Mouse (Mus musculus) yolk sac, embryonic 10.5 days (tissue): ENCODE results near the gene Hpd.

ENCODE experiments used
- DNase-seq: peaks from one replicate; pipeline ENCODE4 v3.0.0-alpha.2; 2017; ENCODE audit warnings: low spot score

The Hpd gene

DNA sequence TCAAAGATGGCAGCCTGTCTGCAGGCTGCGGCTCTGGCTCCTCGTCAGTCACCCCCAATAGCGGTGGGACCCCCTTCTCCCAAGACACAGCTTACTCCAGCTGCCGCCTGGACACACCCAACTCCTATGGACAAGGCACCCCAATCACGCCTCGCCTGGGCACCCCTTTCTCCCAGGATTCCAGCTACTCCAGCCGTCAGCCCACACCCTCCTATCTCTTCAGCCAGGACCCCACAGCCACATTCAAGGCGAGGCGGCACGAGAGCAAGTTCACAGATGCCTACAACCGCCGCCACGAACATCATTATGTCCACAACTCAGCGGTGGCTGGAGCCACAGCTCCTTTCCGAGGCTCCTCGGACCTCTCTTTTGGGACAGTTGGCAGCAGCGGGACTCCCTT lies 35.0 kb downstream of the Hpd start:
- no peak for DNase-seq

DNA sequence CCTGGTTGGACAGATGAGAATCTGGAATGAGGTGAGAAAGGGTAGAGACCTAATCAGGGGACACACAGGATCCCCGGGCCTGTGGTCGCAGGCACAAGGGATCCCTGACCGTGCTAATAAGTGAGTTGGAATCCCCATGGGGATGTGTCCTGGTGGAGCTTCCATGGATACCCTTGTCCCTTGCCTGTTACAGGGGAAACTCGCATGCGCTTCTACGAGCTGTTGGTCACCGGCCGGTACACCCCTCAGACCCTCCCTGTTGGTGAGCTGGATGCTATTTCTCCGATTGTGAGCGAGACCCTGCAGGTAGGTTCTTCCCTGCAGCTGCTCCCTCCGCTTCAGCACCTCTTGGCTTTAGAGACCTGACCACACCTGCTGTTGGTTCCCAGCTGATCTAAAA lies 36.2 kb downstream of the Hpd start:
- DNase-seq, result no peak

DNA sequence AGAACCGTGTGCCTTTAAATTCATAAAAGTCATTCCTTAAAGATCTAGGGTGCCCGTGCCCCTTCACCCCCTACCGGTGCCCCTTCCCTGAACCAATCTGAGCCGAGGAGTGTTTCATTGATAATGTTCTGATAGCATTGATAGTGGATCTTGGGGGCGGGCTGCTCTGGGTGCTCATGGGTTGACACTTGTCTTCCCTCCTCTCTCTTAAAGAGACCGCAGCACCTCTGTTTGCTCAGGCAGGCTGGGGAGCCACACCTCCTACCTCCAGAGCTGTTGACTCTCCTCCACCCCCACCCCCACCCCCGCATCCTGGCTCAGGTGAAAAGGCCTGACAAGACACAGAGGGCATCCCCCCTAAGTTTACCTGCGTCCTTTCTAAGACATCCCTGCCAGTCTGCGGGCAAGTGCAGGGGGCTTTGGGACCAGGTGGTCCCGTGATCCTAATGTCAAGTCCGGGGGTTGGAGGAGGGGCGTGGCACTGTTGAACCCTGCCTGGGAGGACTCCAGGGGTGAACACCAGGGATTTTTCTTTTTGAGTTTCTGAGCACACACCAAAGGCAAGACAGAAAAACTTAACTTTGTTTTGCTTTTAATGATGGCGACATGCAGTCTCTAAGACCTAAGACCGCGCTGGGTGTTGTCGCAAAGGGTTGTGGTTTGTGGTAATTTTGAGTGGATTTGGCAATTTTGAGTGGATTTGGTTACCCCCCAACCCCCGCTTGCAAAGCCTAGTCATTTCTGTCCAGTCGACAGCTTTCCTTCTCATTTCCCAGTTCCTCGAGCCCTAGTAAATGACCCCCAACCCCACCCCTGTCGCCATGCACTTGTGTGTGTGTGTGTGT lies 37.6 kb downstream of the Hpd start:
- peak; percentile 55 for DNase-seq

DNA sequence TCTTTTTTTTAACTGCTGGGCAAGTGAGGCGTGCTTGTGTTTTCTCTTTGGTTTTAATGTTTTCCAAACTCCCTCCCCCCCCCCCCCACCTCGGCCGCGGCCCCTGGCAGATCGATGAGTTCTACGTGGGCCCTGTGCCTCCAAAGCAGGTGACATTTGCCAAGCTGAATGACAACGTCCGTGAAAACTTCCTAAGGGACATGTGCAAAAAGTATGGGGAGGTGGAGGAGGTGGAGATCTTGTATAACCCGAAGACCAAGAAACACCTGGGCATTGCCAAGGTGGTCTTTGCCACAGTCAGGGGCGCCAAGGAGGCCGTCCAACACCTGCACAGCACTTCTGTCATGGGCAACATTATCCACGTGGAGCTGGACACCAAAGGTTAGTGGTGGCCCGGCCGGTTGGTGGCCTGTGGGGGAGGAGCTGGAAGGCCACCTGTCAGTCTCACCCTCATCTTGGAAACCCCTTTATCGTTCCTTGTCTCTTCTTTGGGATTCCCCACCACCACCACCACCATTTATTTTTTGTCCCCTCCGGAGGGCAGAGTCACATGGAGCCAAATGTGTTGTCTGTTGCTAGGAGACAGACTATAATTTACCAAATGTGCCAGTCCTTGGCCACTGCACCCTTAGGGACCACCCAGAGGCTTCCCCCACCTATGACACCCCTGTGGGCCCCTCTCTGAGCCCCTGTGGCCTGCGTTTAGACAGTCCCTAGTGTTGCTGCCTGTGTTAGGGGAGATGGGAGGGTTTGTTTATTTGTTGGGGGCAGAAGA lies 38.4 kb downstream of the Hpd start:
- DNase-seq, result no peak

DNA sequence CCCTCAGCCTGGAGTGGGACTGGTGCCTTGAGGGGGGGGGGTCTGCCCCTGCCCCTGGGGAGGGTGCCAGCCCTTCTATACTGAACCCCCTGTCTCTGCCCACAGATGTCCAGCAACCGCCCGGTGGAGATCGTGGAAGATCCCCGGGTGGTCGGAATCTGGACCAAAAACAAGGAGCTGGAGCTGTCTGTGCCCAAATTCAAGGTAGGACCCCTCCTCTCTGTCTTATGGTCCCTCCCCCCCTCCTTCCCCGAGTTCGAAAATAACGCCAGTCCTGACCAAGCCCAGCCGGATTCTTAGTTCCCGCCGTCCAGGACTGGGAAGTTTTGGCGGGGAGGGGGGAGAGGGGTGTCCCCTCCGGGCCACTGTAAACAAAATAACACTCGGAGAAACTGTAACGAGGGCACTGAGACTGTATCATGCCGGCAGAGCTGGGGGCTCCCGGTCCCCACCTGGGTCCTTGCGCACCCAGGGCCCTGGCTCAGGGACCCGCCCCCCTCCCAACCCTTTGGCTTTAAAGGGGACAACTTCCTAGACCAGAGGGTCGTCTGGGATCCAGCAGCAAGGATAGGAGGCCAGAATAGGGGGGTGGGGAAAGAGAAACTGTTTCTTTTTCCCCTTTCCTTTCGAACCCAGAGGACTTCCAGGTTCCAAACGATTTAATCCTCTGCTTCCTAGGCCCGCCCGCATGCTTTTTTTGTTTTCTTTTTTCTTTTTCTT lies 39.1 kb downstream of the Hpd start:
- DNase-seq, result peak; percentile 55

DNA sequence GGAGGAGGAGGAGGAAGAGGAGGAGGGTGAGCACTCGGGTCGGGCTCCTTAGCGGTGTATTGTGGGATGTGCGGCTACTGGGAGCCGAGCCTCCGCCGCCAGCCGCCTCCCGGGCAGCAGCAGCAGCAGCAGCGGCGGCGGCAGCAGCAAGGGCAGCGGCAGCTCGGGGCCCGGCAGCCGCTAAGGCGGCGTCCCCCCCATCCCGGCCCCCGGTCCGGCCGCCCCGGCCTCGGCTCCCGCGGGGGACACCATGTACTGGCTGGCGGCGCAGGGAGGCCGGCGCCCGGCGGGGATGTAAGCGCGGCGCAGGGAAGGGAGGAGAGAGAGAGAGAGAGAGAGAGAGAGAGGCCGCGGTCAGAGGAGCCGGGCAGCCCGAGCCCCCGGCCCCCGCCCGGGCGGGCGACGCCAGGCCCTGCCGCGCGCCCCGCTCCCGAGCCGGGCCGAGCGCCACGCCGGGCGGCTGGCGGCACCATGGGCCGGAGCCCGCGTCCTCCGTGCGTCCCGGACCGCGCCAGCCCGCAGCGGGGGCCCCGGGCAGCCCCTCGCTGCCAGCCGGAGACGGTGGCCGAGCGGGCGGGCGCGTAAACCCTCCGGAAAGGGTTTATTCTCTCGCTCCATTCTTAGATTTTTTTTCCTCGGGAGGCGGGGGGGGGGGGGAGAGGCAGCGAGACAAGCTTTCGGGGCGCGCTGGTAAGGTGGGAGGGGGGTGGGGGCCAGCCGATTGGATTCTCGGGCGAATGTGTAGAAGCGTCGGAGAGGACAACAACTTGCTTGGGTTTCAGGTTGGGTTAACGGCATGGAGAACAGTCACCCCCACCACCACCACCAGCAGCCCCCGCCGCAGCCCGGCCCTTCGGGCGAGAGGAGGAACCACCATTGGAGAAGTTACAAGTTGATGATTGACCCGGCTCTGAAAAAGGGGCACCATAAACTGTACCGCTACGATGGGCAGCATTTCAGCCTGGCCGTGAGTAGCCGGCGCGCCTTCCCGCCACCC lies 40.1 kb downstream of the Hpd start, which contains the start of gene Setd1b:
TSS of gene Setd1b (plus strand) at position 33 of the 997 bp plus-strand sequence.
- peak; percentile 75 for DNase-seq

DNA sequence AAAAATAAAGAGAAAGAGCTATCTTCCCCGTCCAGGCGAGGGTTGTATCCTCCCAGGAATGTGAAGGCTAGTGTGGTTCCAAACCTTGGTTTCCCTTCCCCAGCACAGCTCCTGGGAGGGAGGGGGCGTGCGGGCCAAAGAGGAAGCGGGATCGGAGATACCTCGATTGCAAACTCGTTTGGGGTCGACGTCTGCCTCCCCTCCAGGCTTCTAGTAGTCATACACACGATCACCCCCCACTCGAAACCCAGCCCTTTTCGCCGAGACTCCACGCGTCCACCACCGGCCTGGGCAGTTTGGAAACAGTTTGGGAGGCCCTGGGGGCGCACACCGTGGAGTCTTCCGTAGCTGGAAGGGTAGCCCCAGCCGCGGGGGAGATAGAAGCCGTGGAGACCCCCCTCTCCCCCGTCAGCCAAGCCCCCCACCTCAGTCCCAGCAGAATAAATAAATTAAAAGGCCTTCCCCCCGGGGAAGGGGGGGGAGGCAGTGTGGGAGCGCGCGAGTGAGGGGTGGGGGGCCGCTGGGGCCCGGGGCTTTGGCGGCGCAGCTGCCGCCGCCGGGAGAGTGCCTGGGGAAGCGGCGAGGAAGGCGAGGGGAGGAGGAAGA lies 40.9 kb downstream of the Hpd start:
- DNase-seq, result no peak

DNA sequence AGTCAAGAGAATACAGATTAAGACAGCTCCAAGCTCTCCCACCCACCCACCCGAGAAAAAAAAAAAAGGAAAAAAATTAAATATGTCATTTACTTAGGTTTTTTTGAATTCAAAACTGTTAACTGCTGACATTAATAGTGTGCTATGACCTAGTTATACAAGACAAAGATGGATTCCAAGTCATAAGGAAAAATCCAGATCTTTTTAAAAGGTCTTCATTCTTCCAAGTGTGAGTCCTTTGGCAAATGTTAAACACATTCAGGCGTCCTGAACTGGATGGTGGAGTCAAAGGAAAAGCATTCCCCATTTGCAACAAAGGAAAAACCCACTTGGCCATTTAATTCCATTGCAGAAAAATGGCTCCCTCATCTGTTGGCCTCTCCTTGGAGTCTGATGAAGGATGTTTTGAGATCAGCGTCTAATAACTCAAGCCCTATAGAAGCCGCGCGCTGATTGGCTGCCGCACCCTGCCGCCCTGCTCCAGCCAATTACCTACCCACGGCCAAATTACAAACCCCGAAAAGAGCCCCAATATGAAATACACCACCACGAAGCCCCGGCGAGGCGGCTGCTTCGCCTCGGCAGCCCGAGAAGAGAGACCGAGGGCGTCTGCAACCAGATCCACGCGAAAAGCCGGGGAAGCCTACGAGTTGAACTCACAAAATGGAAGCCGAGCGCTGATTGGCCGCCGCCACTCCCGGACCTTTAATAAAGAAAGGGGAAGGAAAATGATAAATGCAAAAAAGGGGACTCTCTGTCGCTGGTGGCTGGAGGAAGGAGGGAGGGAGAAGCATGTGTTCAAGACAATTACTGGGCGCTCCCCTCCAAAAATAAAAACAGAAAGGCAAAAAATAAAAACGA lies 41.6 kb downstream of the Hpd start:
- DNase-seq, result peak; percentile 94

DNA sequence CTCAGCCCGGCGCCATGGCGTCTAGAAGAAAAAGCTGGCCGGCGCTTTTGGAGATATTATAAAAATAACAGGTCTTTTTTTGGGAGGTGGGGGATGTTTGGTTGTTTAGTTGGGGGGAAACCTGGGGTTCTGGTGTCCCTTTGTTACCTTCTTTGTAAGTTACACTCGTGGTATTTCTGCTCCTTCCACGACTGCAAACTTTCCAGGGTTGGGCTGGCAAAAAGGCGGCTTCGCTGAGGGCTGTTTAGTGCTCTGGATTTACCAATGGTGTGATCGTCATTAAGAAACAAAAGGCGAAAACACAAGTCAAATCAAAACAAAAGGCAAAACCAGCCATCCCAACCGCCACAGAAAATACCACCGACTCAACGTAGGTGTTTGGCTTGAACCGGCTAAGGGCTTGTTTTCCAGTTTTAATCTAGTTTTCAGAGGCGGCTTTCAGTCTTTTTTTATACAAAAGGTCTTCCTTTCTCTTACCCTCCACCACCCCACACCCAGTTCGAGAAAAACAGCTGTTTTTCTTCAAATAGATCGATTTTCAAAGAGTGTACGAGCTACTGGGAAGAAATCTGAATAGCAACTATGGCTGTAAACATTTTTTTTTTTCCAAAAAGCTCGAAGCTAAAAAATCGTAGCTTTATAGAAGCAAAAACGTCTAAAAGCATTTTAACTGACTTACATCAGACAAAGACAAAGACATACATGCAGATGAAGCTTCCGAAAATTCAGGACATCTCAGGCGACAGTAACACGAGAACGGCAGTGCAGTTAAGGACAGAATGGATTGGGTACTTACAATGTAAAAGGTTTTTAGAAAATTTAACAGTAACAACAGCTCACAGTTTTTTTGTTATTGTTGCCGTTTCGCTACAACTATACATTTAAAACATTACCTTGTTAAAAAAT lies 42.6 kb downstream of the Hpd start:
- DNase-seq, result peak; percentile 51

DNA sequence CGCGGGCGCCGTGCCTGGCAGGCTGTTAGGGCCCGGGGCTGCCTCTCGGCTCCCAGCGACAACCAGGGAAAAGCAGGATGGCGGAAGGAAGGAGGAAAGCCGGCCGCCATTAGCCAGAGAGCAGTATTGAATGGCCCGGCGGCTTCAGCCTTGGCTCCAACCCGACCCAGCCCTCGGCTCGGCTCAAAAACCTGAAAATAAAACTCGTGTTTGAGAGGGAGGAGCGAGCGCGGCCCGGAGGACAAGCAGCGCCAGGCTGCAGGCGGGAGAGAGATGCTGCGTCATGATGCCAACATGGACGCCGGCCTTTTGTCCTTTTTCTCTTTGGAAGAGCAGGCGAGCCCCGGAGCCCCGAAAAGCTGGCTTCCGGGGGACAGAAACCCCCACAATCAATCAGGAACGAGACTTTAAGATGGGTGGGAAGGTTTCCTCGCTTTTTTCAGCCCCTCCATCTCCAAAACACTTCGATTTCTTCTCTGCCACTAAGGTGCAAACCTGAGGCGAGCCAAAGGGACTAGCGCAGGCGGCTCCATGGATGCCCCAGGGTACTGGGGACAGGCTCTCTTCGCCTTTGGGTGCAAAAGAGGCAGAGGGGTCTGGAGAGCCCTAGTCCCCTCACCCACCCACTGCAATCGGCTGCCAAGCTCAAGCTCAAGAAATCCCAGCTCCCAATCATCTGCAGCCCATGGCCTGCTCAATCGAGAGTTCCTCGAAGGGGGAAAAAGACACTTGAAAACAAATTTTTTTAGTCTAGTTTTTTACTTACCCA lies 43.4 kb downstream of the Hpd start:
- DNase-seq, result peak; percentile 79

DNA sequence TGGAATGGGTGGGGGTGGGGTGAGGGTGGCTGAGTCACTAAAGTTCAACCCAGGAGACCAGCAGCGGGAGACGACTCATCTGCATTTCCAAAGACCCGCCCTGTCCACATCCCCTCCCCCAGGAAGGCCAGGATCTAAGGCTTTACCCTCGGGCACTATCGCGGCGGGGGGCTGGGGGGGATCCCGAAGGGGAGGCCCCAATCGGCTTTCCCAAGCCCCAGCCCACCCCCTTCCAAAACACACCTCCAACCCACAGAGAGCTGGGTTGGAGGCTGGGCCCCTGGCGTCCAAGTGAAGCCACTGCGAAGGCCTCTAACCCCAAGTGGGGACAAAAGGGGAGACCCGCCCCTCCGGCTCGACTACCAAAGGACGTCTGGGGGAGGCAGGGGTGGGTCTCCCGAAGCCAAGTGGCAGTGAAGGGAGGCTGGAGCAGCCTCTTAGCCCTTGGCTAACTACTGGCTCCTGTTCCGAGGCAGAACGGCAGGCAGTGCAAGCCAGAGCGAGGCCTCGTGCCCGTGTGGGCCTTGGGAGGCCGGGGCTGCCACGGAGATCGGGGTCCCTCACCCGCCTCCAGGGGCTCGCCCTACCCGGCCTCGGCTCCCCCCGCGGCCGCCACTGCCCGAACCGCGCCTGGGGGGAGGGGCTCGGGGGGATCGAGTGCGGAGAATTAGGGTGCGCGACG lies 44.2 kb downstream of the Hpd start:
- DNase-seq, result peak; percentile 98

DNA sequence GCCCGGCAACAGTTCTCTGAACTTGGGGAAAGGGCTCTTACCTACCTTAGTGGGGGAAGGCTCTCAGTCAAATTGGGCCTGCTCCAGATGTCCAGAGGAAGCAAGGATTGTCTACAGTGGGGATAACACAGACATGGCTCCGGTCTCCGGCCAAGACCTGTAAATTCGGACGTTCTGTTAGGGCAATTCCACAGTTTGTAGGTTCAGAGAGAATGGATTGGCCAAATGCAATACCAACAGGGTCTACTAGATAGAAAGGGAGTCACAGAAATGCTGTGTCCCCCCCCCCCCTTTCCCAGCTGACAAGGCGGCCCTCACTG lies 44.7 kb downstream of the Hpd start:
- DNase-seq, result no peak

DNA sequence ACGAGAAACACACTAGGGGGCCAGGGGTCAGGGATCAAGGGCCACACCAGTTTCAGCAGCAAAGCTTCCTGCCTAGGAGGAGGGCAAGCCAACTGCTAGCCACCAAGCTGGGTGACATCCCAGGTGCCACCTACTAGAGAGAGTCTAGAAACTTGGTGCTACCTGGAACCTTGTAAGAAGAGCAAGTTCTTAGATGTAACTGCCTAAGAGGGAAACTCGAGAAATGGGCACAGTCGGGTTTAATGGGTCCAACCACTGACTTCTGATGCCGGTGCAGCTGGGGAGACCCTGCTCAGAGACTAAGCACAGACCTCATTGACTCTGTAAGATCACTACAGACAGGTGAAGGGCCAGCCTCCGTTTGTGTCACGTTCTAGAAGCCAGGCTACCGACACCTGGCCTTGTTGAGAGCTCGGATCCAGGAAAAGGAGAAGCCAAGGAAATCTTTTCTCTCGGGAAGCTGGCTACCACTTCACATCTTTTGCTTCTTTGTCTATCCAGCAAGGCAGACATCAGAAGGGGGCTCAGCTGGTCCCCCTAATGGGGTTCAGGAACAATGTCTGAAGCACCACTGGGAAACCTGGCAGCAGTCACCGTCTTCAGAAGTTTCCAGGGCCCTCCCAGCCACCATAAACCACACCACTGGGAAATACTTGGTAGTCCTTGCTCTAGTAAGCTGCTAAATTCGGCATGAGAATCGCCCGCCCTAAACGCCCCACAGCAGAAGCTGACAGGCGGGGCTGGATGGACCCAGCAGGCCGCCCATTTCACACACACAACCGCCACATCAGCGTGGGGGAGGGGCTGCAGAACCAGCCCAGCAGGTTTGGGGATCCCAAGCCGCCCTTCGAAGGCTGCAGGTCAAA lies 45.2 kb downstream of the Hpd start:
- peak; percentile 92 for DNase-seq

DNA sequence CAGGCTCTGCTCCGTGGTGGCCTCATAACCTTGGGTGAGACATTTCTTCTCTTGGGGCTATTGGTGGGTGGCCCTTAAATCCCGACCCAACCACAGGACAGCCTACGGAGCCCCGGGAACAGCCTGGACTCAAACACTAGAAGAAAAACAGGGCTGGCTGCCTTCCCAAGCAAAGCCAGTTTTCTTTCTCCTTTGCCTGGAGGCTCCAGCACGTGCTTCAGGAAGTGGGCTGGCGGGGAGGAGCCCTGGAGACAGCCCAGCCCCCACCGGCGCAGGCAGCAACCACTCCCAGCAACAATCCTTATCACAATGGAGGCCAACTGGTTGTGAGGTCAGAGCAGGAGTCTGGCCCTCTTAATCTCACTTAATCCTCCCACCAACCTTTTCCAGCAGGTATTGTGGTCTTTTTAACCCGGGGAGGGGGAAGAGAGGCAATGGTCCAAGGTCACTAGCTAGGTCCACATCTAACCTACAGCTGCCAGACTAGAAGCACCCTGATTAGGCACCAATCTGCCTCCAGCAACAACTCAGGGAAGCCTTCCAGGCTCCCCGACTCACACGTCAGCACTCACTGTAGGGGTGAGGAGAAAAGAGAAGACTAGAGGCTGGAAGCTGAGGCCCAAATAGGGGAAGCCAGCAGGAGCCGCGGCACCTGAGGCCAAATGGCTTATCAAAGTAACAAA lies 46.0 kb downstream of the Hpd start:
- DNase-seq, result peak; percentile 95

DNA sequence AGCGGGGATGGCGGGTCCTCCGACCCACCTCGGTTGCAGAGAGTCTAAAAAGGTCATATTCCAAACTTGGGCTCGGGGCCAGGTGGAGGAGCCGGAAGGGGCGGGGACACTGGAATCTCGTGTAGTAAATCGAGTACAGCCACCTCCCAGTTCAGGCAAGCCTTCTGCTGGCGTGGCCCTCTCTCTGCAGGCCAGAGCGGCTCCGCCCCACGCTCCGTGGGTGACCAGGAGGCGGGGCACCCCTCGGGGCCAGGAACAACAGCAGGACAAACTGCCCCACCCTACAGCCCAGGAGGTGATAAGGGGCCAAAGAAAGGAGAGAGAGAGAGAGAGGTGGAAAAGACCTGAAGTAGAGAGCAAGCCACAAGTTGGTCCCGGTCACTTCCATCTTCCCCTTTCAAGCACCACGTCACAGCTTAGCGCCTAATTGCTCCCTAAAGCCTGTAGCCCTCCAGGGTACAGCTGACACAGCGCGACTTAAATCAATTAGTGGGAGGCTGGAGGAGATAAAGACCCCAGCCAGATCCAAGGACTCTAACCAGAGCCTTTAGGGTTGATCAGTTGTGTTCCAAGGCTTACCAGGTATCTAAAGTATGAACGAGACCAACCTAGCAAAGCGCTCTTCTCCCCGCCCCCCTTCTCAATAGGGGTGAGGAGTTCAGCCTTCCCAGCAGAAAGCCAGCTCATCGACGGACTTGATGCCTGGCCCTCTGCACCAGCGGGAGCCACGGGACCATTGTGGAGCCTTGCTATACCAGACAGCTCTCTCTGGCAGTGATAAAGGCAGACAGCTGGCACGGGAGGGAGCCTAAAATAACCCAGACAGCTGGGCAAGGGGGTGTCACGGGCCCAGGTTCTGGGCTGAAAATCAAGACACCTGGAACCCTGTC lies 46.8 kb downstream of the Hpd start:
- DNase-seq, result peak; percentile 96
